Mouse (Mus musculus): ENCODE data around the gene Crtap.
"Not testable (repeated sequence)": the region's sequence is repeated elsewhere in the genome, so short reads cannot be mapped to it uniquely, and the experiment has no call there.

DNA sequence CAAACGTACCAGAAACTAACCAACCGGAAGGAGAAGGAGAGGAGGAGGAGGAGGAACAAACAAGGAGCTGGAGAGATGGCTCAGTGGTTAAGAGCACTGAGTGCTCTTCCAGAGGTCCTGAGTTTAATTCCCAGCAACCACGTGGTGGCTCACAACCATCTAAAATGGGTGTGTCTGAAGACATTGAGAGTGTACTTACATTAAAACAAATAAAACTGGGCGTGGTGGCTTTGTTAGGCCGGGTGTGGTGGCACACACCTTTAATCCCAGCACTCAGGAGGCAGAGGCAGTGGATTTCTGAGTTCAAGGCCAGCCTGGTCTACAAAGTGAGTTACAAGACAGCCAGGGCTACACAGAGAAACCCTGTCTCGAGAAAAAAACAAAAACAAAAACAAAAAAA is 3.7 kb upstream of the Crtap start:
- not testable (repeated sequence) for TF ChIP-seq NELFE (IDR thresholded peaks at IDR 0.05; ENCODE audit: low read depth, low read length); ZMIZ1 (IDR thresholded peaks at IDR 0.05; ENCODE audit: low read depth, low read length); MAZ (IDR thresholded peaks at IDR 0.05; ENCODE audit: low read depth, low read length); E2F4 (IDR thresholded peaks at IDR 0.05; ENCODE audit: insufficient replicate concordance, low read depth, low read length); CTCF (conservative IDR thresholded peaks at IDR 0.05 in 1 of 2, IDR thresholded peaks at IDR 0.05 in 1 of 2; ENCODE audit: low read depth in 2 of 2, low read length in 2 of 2); POLR2A (IDR thresholded peaks at IDR 0.05; ENCODE audit: low read depth, low read length)
